Mouse (Mus musculus) midbrain, embryonic 10.5 days (tissue): ENCODE measurements around the gene Crlf1. TPM values are rescaled to one million over a fixed set of nuclear protein-coding genes. Genes with fewer than 3 reads are reported as not detected.

ENCODE experiments used
- DNase-seq: peaks from one replicate; pipeline ENCODE4 v3.0.0-alpha.2; 2017; ENCODE audit warnings: low spot score
- H3K27ac ChIP-seq: fragments of 300-500 bp; sonication (generic); replicated peaks from 2 replicates; pipeline ENCODE4 v1.5.1; 2016; ENCODE audit warnings: mild to moderate bottlenecking
- H3K27me3 ChIP-seq: fragments of 300-500 bp; sonication (generic); 2 replicates; pipeline ENCODE4 v1.6.1; 2016; ENCODE audit warnings: low read depth, mild to moderate bottlenecking; ENCODE audit not compliant: poor library complexity, severe bottlenecking
- H3K36me3 ChIP-seq: fragments of 300-500 bp; sonication (generic); 2 replicates; pipeline ENCODE4 v1.6.1; 2016; ENCODE audit warnings: mild to moderate bottlenecking, moderate library complexity
- H3K4me1 ChIP-seq: fragments of 300-500 bp; sonication (generic); 2 replicates; pipeline ENCODE4 v1.6.1; 2016
- H3K4me3 ChIP-seq: fragments of 300-500 bp; sonication (generic); 2 replicates; pipeline ENCODE4 v1.5.1; 2016; ENCODE audit warnings: mild to moderate bottlenecking, moderate library complexity
- H3K9me3 ChIP-seq: fragments of 300-500 bp; sonication (generic); replicated peaks from 2 replicates; pipeline ENCODE4 v1.6.1; 2016; ENCODE audit warnings: mild to moderate bottlenecking
- WGBS: fragments of 180-500 bp; shearing (Covaris S2); methylation state at CpG from one replicate; pipeline ENCODE4 v1.1.7; 2016; 5-methylcytosine and 5-hydroxymethylcytosine counted together
- polyA plus RNA-seq: library from polyadenylated mRNA; unstranded; fragments of >200 nt; fragmentation: Nextera tagmentation; extraction: Ambion mirVana; gene quantifications from 2 replicates; pipeline ENCODE4 v1.2.1, GENCODE M21; 2016

Gene Crlf1
- polyA plus RNA-seq, 1 experiment from 2014 or later = 2.3 TPM

- WGBS = 91% methylated on average over 16 of the region's 16 CpGs
- H3K4me1 ChIP-seq = peaks cover 15% of the 10 kb centered on the region
- no peaks in the 10 kb centered on the region; the same call in 1 of the 2 replicates for H3K9me3 ChIP-seq
- H3K27ac ChIP-seq = no peak overlapping the region
- H3K36me3 ChIP-seq = peaks cover 19% of the 10 kb centered on the region
- no peak overlapping the region for H3K4me3 ChIP-seq
- H3K27me3 ChIP-seq = no peaks in the 10 kb centered on the region
- no peak for DNase-seq
These were observed 31.0 kb upstream of the Crlf1 start for GRCm38 (mm10) chr8:70461765-70462515.

- no peak for DNase-seq
- 93% methylated on average over 8 of the region's 8 CpGs for WGBS
- H3K27me3 ChIP-seq = no peaks in the 10 kb centered on the region
- no peaks in the 10 kb centered on the region; the same call in 1 of the 2 replicates for H3K9me3 ChIP-seq
- H3K27ac ChIP-seq = no peak overlapping the region
- H3K4me1 ChIP-seq = peaks cover 20% of the 10 kb centered on the region
- no peak overlapping the region for H3K4me3 ChIP-seq
- peaks cover 23% of the 10 kb centered on the region for H3K36me3 ChIP-seq
These were observed 30.5 kb upstream of the Crlf1 start for GRCm38 (mm10) chr8:70462516-70462813.

- no peak overlapping the region for H3K27ac ChIP-seq
- DNase-seq = no peak
- WGBS = 88% methylated on average over 4 of the region's 4 CpGs
- no peaks in the 10 kb centered on the region for H3K27me3 ChIP-seq
- peaks cover 23% of the 10 kb centered on the region for H3K36me3 ChIP-seq
- H3K9me3 ChIP-seq = no peaks in the 10 kb centered on the region; the same call in 1 of the 2 replicates
- H3K4me3 ChIP-seq = no peak overlapping the region
- H3K4me1 ChIP-seq = peaks cover 26% of the 10 kb centered on the region
These were observed 29.7 kb upstream of the Crlf1 start for GRCm38 (mm10) chr8:70463306-70463705.

- H3K4me1 ChIP-seq = peaks cover 32% of the 10 kb centered on the region
- no peak overlapping the region for H3K27ac ChIP-seq
- no peak for DNase-seq
- no peaks in the 10 kb centered on the region for H3K27me3 ChIP-seq
- no peaks in the 10 kb centered on the region; the same call in 1 of the 2 replicates for H3K9me3 ChIP-seq
- peaks cover 23% of the 10 kb centered on the region for H3K36me3 ChIP-seq
- no peak overlapping the region for H3K4me3 ChIP-seq
- 91% methylated on average over 6 of the region's 6 CpGs for WGBS
These were observed 28.8 kb upstream of the Crlf1 start for GRCm38 (mm10) chr8:70464162-70464561.

- Histone ChIP-seq H3K36me3 (peaks cover 11% of the 10 kb centered on the region), H3K9me3 (no peaks in the 10 kb centered on the region), H3K27ac (no peak overlapping the region), H3K4me1 (peaks cover 42% of the 10 kb centered on the region), H3K4me3 (no peak overlapping the region), H3K27me3 (no peaks in the 10 kb centered on the region)
- no peak for DNase-seq
- 97% methylated on average over 4 of the region's 4 CpGs for WGBS
These were observed 27.3 kb upstream of the Crlf1 start for GRCm38 (mm10) chr8:70465701-70466100.

GRCm38 (mm10) chr8:70466305-70466704 is 26.7 kb upstream of the Crlf1 start:
- Histone ChIP-seq H3K27ac (0 out of 2 replicates have a peak overlapping the region, but pooled peaks have one; percentile 30), H3K36me3 (peaks cover 11% of the 10 kb centered on the region), H3K27me3 (no peaks in the 10 kb centered on the region), H3K4me1 (peaks cover 42% of the 10 kb centered on the region), H3K9me3 (no peaks in the 10 kb centered on the region), H3K4me3 (no peak overlapping the region)
- no peak for DNase-seq
- 85% methylated on average over 4 of the region's 4 CpGs for WGBS

GRCm38 (mm10) chr8:70466771-70467170 is 26.2 kb upstream of the Crlf1 start:
- no peak for DNase-seq
- 73% methylated on average over 11 of the region's 11 CpGs for WGBS
- Histone ChIP-seq H3K27me3 (no peaks in the 10 kb centered on the region), H3K36me3 (peaks cover 11% of the 10 kb centered on the region), H3K27ac (no peak overlapping the region; the same call in 1 of the 2 replicates), H3K9me3 (no peaks in the 10 kb centered on the region), H3K4me1 (peaks cover 42% of the 10 kb centered on the region), H3K4me3 (no peak overlapping the region)

- Histone ChIP-seq H3K4me3 (no peak overlapping the region), H3K9me3 (no peaks in the 10 kb centered on the region), H3K27me3 (no peaks in the 10 kb centered on the region), H3K36me3 (peaks cover 11% of the 10 kb centered on the region), H3K4me1 (peaks cover 42% of the 10 kb centered on the region), H3K27ac (no peak overlapping the region; the same call in 1 of the 2 replicates)
- WGBS = 84% methylated on average over 5 of the region's 5 CpGs
- no peak for DNase-seq
These were observed 25.7 kb upstream of the Crlf1 start for GRCm38 (mm10) chr8:70467229-70467725.

- Histone ChIP-seq H3K9me3 (no peaks in the 10 kb centered on the region), H3K4me3 (no peak overlapping the region), H3K4me1 (peaks cover 42% of the 10 kb centered on the region), H3K36me3 (peaks cover 11% of the 10 kb centered on the region), H3K27me3 (no peaks in the 10 kb centered on the region), H3K27ac (no peak overlapping the region)
- no peak for DNase-seq
- WGBS = 68% methylated on average over 1 of the region's 1 CpGs
These were observed 25.1 kb upstream of the Crlf1 start for GRCm38 (mm10) chr8:70467907-70468306.

- Histone ChIP-seq H3K9me3 (no peaks in the 10 kb centered on the region), H3K27me3 (no peaks in the 10 kb centered on the region), H3K4me1 (peaks cover 35% of the 10 kb centered on the region), H3K36me3 (peaks cover 11% of the 10 kb centered on the region), H3K27ac (0 out of 2 replicates have a peak overlapping the region, but pooled peaks have one; percentile 23), H3K4me3 (no peak overlapping the region)
- WGBS = 90% methylated on average over 4 of the region's 4 CpGs
- no peak for DNase-seq
These were observed 24.2 kb upstream of the Crlf1 start for GRCm38 (mm10) chr8:70468733-70469132.

GRCm38 (mm10) chr8:70469295-70469916 is 23.6 kb upstream of the Crlf1 start:
- 60% methylated on average over 10 of the region's 10 CpGs for WGBS
- Histone ChIP-seq H3K4me1 (peaks cover 34% of the 10 kb centered on the region), H3K36me3 (peaks cover 14% of the 10 kb centered on the region), H3K27me3 (no peaks in the 10 kb centered on the region), H3K27ac (0 out of 2 replicates have a peak overlapping the region, but pooled peaks have one; percentile 42), H3K9me3 (no peaks in the 10 kb centered on the region), H3K4me3 (0 out of 2 replicates have a peak overlapping the region, but pooled peaks have one; percentile 1)
- no peak for DNase-seq

GRCm38 (mm10) chr8:70469938-70470337 is 23.0 kb upstream of the Crlf1 start:
- WGBS = 69% methylated on average over 2 of the region's 2 CpGs
- DNase-seq = no peak
- Histone ChIP-seq H3K27ac (0 out of 2 replicates have a peak overlapping the region, but pooled peaks have one; percentile 42), H3K9me3 (no peaks in the 10 kb centered on the region), H3K27me3 (no peaks in the 10 kb centered on the region), H3K36me3 (peaks cover 17% of the 10 kb centered on the region), H3K4me1 (peaks cover 35% of the 10 kb centered on the region), H3K4me3 (0 out of 2 replicates have a peak overlapping the region, but pooled peaks have one; percentile 1)

GRCm38 (mm10) chr8:70471856-70472255 is 21.1 kb upstream of the Crlf1 start:
- Histone ChIP-seq H3K9me3 (no peaks in the 10 kb centered on the region), H3K4me3 (no peak overlapping the region), H3K36me3 (peaks cover 12% of the 10 kb centered on the region; the same call in 1 of the 2 replicates), H3K27ac (no peak overlapping the region), H3K4me1 (peaks cover 45% of the 10 kb centered on the region), H3K27me3 (no peaks in the 10 kb centered on the region)
- DNase-seq = no peak
- WGBS = 94% methylated on average over 7 of the region's 7 CpGs
